Mouse (Mus musculus) CH12.LX (cell line): Measurements from ENCODE around the gene Gm6482. TPM values are rescaled to one million over a fixed set of nuclear protein-coding genes. Genes with fewer than 3 reads are reported as not detected.

Source experiments
- polyA plus RNA-seq: library from polyadenylated mRNA; unstranded; fragments of >175 nt; gene quantifications from 2 replicates; pipeline ENCODE4 v1.2.1, GENCODE M21; 2012; ENCODE audit warnings: low read depth; ENCODE audit not compliant: insufficient read length
- total RNA-seq, 2 experiments: library from RNA; depleted of rRNA; stranded (reverse); fragments of 300-350 nt in 1 of 2; fragments of >200 nt in 1 of 2; gene quantifications; 2 replicates each; pipeline ENCODE4 v1.2.3; 2012 to 2014

Gene Gm6482
- total and polyA plus RNA-seq, 3 experiments: not detected

Other genes starting within 250 kb of the Gm6482 start
- not detected in 2 replicates for gene Sftpd, start 223.1 kb downstream of the Gm6482 start, total RNA-seq (2012; rRNA removed)
- gene Sftpd, start 223.1 kb downstream of the Gm6482 start, total RNA-seq (2014; rRNA removed): not detected in 2 replicates
- not detected in 2 replicates for gene Sftpd, start 223.1 kb downstream of the Gm6482 start, polyA plus RNA-seq
- not detected in 2 replicates for gene Gm2832, start 129.5 kb downstream of the Gm6482 start, total RNA-seq (2012; rRNA removed)
- gene Gm2832, start 129.5 kb downstream of the Gm6482 start, total RNA-seq (2014; rRNA removed): 0.18 TPM in 1 of 2 replicates, not detected in the other
- not detected in 2 replicates for gene Gm2832, start 129.5 kb downstream of the Gm6482 start, polyA plus RNA-seq
- not detected in 2 replicates for gene Gm5798, start 59.7 kb downstream of the Gm6482 start, total RNA-seq (2012; rRNA removed)
- not detected in 2 replicates for gene Gm5798, start 59.7 kb downstream of the Gm6482 start, total RNA-seq (2014; rRNA removed)
- not detected in 2 replicates for gene Gm5798, start 59.7 kb downstream of the Gm6482 start, polyA plus RNA-seq
- not detected in 2 replicates for gene Gm7945, start 21.9 kb downstream of the Gm6482 start, total RNA-seq (2012; rRNA removed)
- gene Gm7945, start 21.9 kb downstream of the Gm6482 start, total RNA-seq (2014; rRNA removed): not detected in 2 replicates
- not detected in 2 replicates for gene Gm7945, start 21.9 kb downstream of the Gm6482 start, polyA plus RNA-seq
- not detected in 2 replicates for gene Gm7954, start 45.2 kb upstream of the Gm6482 start, total RNA-seq (2012; rRNA removed)
- gene Gm7954, start 45.2 kb upstream of the Gm6482 start, total RNA-seq (2014; rRNA removed): not detected in 2 replicates
- not detected in 2 replicates for gene Gm7954, start 45.2 kb upstream of the Gm6482 start, polyA plus RNA-seq
- not detected in 2 replicates for gene Gm3486, start 81.2 kb upstream of the Gm6482 start, total RNA-seq (2012; rRNA removed)
- gene Gm3486, start 81.2 kb upstream of the Gm6482 start, total RNA-seq (2014; rRNA removed): not detected in 2 replicates
- gene Gm3486, start 81.2 kb upstream of the Gm6482 start, polyA plus RNA-seq: not detected in 2 replicates
- not detected in 2 replicates for gene Gm7970, start 147.3 kb upstream of the Gm6482 start, total RNA-seq (2012; rRNA removed)
- not detected in 2 replicates for gene Gm7970, start 147.3 kb upstream of the Gm6482 start, total RNA-seq (2014; rRNA removed)
- gene Gm7970, start 147.3 kb upstream of the Gm6482 start, polyA plus RNA-seq: not detected in 2 replicates
- not detected in 2 replicates for gene 1700049E17Rik2, start 164.9 kb upstream of the Gm6482 start, total RNA-seq (2012; rRNA removed)
- not detected in 2 replicates for gene 1700049E17Rik2, start 164.9 kb upstream of the Gm6482 start, total RNA-seq (2014; rRNA removed)
- gene 1700049E17Rik2, start 164.9 kb upstream of the Gm6482 start, polyA plus RNA-seq: not detected in 2 replicates
- gene Gm3072, start 216.3 kb upstream of the Gm6482 start, total RNA-seq (2012; rRNA removed): not detected in 2 replicates
- not detected in 2 replicates for gene Gm3072, start 216.3 kb upstream of the Gm6482 start, total RNA-seq (2014; rRNA removed)
- gene Gm3072, start 216.3 kb upstream of the Gm6482 start, polyA plus RNA-seq: not detected in 2 replicates
- gene Gm3676, start 238.2 kb upstream of the Gm6482 start, total RNA-seq (2012; rRNA removed): not detected in 2 replicates
- not detected in 2 replicates for gene Gm3676, start 238.2 kb upstream of the Gm6482 start, total RNA-seq (2014; rRNA removed)
- gene Gm3676, start 238.2 kb upstream of the Gm6482 start, polyA plus RNA-seq: not detected in 2 replicates